28 mouse cellular contexts compared by ENCODE assay signal in the genomic region with DNA sequence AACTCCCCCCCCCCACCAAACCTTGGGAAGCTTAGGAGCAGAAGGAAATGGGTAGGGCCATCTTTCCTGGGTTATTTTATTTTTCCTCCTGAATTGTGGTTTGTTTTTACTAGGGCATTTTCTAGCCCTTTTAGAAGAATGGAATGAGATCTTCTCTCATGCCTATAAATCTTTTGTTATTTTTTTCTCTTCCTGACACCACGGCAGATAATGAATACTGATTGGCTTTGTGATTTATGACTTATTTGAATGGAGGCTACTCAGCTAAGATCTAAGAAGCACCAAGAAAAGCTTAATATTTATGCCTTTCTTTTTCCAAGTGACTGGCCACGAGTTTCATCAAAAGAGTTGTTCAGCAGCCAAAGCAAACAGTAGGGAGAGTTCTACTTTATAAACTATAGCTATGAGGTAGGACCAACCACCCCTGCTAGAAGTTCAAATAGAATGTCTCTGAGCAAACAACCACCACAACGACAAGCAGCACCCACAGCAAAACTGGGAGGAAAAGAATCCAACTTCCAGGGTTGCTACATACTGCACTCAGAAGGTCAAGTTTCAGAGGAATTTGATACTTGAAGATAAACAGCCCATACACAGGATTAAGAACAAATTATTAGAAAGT. TPM values are rescaled to one million over a fixed set of nuclear protein-coding genes. Genes with fewer than 3 reads are reported as not detected.
DNase-seq lines count a peak whose midpoint lies in the region; ATAC-seq lines count a peak whose summit lies in the region.
"Had no signal": no experiment of that assay in that cellular context is flagged by ENCODE, and none has a peak within 500 bp of the region (broad histone marks: within the 10 kb centered on the region; RNA-seq: fewer than 3 reads in every experiment).

No protein-coding gene starts in this region.

- no peaks in the 10 kb centered on the region for H3K9me3 ChIP-seq in heart, embryonic 11.5 days (replicated peaks; ENCODE audit: control insufficient read depth, low read length)
- no peaks in the 10 kb centered on the region for H3K9me3 ChIP-seq in kidney, embryonic 16.5 days (ENCODE audit: low read length)
- H3K9me3 ChIP-seq in lung, embryonic 15.5 days: no peaks in the 10 kb centered on the region
- H3K9me3 ChIP-seq: heart, embryonic 12.5 days; hindbrain, embryonic 12.5 days; liver, embryonic 13.5 days; neural tube, embryonic 13.5 days had no signal

- no peaks in the 10 kb centered on the region for H3K27me3 ChIP-seq in heart, embryonic 11.5 days (ENCODE audit: control insufficient read depth, insufficient read depth, low read length)
- H3K27me3 ChIP-seq in kidney, embryonic 16.5 days (ENCODE audit: insufficient read depth, low read length): no peaks in the 10 kb centered on the region
- H3K27me3 ChIP-seq in lung, embryonic 15.5 days: no peaks in the 10 kb centered on the region
- H3K27me3 ChIP-seq: heart, embryonic 12.5 days; hindbrain, embryonic 12.5 days; liver, embryonic 13.5 days; neural tube, embryonic 13.5 days had no signal

- H3K4me3 ChIP-seq in heart, embryonic 11.5 days (ENCODE audit: low read depth, low read length): no peak overlapping the region
- H3K4me3 ChIP-seq in kidney, embryonic 16.5 days (ENCODE audit: low read length): no peak overlapping the region
- H3K4me3 ChIP-seq in lung, embryonic 15.5 days: no peak overlapping the region
- H3K4me3 ChIP-seq: heart, embryonic 12.5 days; hindbrain, embryonic 12.5 days; layer of hippocampus, adult 2 months; left cerebral cortex, adult 2 months; liver, embryonic 13.5 days; neural tube, embryonic 13.5 days had no signal

- no peak overlapping the region for H3K4me2 ChIP-seq in heart, embryonic 11.5 days
- no peak overlapping the region for H3K4me2 ChIP-seq in kidney, embryonic 16.5 days (replicated peaks; ENCODE audit: low read depth, low read length)
- H3K4me2 ChIP-seq in lung, embryonic 15.5 days: no peak overlapping the region
- H3K4me2 ChIP-seq: heart, embryonic 12.5 days; hindbrain, embryonic 12.5 days; liver, embryonic 13.5 days; neural tube, embryonic 13.5 days had no signal

- 0 out of 2 replicates have a peak overlapping the region, but pooled peaks have one; percentile 36 for H3K27ac ChIP-seq in heart, embryonic 11.5 days (ENCODE audit: low read depth, low read length)
- peak overlapping the region; percentile 64 for H3K27ac ChIP-seq in kidney, embryonic 16.5 days (ENCODE audit: low read length)
- H3K27ac ChIP-seq in lung, embryonic 15.5 days: peak overlapping the region; percentile 64
- H3K27ac ChIP-seq: hindbrain, embryonic 12.5 days; layer of hippocampus, adult 2 months; left cerebral cortex, adult 2 months; liver, embryonic 13.5 days; neural tube, embryonic 13.5 days had no signal

- H3K9ac ChIP-seq in heart, embryonic 11.5 days (ENCODE audit: low read depth, low read length): no peak overlapping the region
- H3K9ac ChIP-seq in kidney, embryonic 16.5 days (replicated peaks; ENCODE audit: low read length): no peak overlapping the region
- H3K9ac ChIP-seq in lung, embryonic 15.5 days: no peak overlapping the region
- H3K9ac ChIP-seq: heart, embryonic 12.5 days; hindbrain, embryonic 12.5 days; liver, embryonic 13.5 days; neural tube, embryonic 13.5 days had no signal

- H3K36me3 ChIP-seq in heart, embryonic 11.5 days (ENCODE audit: control insufficient read depth, insufficient read depth, low read length): no peaks in the 10 kb centered on the region
- H3K36me3 ChIP-seq in kidney, embryonic 16.5 days (ENCODE audit: insufficient read depth, low read length): no peaks in the 10 kb centered on the region
- H3K36me3 ChIP-seq in lung, embryonic 15.5 days: no peaks in the 10 kb centered on the region
- H3K36me3 ChIP-seq: heart, embryonic 12.5 days; hindbrain, embryonic 12.5 days; liver, embryonic 13.5 days; neural tube, embryonic 13.5 days had no signal

- 52% methylated on average over 3 of the region's 3 CpGs for WGBS in heart, embryonic 11.5 days (ENCODE audit: insufficient replicate concordance)
- WGBS in kidney, embryonic 16.5 days: 27% methylated on average over 3 of the region's 3 CpGs
- WGBS in lung, embryonic 15.5 days: 17% methylated on average over 3 of the region's 3 CpGs

- H3K4me1 ChIP-seq in heart, embryonic 11.5 days (ENCODE audit: control insufficient read depth, insufficient read depth, low read length): no peaks in the 10 kb centered on the region
- H3K4me1 ChIP-seq in kidney, embryonic 16.5 days (ENCODE audit: insufficient read depth, low read length): peaks cover 12% of the 10 kb centered on the region; the same call in 1 of the 2 replicates
- peaks cover 22% of the 10 kb centered on the region for H3K4me1 ChIP-seq in lung, embryonic 15.5 days
- H3K4me1 ChIP-seq: hindbrain, embryonic 12.5 days; liver, embryonic 13.5 days; neural tube, embryonic 13.5 days had no signal

- no peak for ATAC-seq in heart, embryonic 11.5 days (replicated peaks; ENCODE audit: insufficient number of reproducible peaks, low FRiP score, low TSS enrichment)
- ATAC-seq in kidney, embryonic 16.5 days (ENCODE audit: low FRiP score, low TSS enrichment): peak; percentile 65; the same call in 1 of the 2 replicates
- no peak for ATAC-seq in lung, embryonic 15.5 days (ENCODE audit: borderline replicate concordance, extremely low read depth, low FRiP score, low TSS enrichment)
- no peak for ATAC-seq in monocyte, adult 5-6 weeks (replicated peaks; ENCODE audit: insufficient number of reproducible peaks, low FRiP score, low TSS enrichment, poor library complexity, severe bottlenecking)
- ATAC-seq: CD4-positive, CD25-positive, alpha-beta regulatory T cell, adult 4 months; forebrain, embryonic 14.5 days had no signal

- no peak for DNase-seq in heart, postnatal 4 days
- no peak for DNase-seq in kidney, adult 18-20 months
- DNase-seq in lung, postnatal 36 days: peak; percentile 62
- DNase-seq in right cerebral cortex, adult 2 months (ENCODE audit: low spot score in 2 of 2): no peak
- DNase-seq: adrenal gland, postnatal 36 days; cerebellum, adult 9-10 months; gastrocnemius, postnatal 10 days; heart, postnatal 14 days; kidney, postnatal 10 days; liver, embryonic 13.5 days; midbrain, embryonic 14.5 days; retina, postnatal 1 day; thymus, adult 2 months had no signal

RNA-seq across cellular contexts. Expression of gene Plac1, which starts 35.1 kb away (rescaled TPM):
- polyA plus RNA-seq in heart, embryonic 11.5 days (2014; fragmentation: Nextera tagmentation; extraction: Ambion mirVana): 11.4 and 14.9 TPM in 2 replicates
- 1 to 10 TPM in 1 of 2 experiments, under 1 TPM in 1; 0.69 to 1.0 TPM for total RNA-seq in heart, postnatal 4 days (2021)
- 5.3 and 5.8 TPM in 2 replicates for polyA plus RNA-seq in kidney, embryonic 16.5 days (2015; fragmentation: Nextera tagmentation; extraction: Ambion mirVana)
- 14.5 and 15.0 TPM in 2 replicates for polyA plus RNA-seq in lung, embryonic 15.5 days (2015; fragmentation: Nextera tagmentation; extraction: Ambion mirVana)
- not detected in 3 replicates for total RNA-seq in monocyte, adult 5-6 weeks (2017)
- total RNA-seq: adrenal gland, postnatal 36 days; granulocyte monocyte progenitor cell, adult 5-6 weeks; heart, postnatal 14 days; layer of hippocampus, adult 2 months; left cerebral cortex, adult 2 months; left cerebral cortex, postnatal 36 days; megakaryocyte-erythroid progenitor cell, adult 5-6 weeks had no signal
- polyA plus RNA-seq: CD4-positive, CD25-positive, alpha-beta regulatory T cell, adult 4 months; spleen, adult 2 months had no signal
